Mouse (Mus musculus) intestine, postnatal 0 days (tissue): ENCODE results near the gene D11Wsu47e. TPM values are rescaled to one million over a fixed set of nuclear protein-coding genes. Genes with fewer than 3 reads are reported as not detected.

Experiments
- ATAC-seq: fragments of 200-750 bp; cut with Nextera tagmentation; 2 replicates; pipeline ENCODE4 v1.8.0; 2017; ENCODE audit warnings: mild to moderate bottlenecking, moderate TSS enrichment, moderate library complexity
- H3K27ac ChIP-seq: fragments of 300-500 bp; sonication (generic); 2 replicates; pipeline ENCODE4 v1.5.1; 2014; ENCODE audit warnings: mild to moderate bottlenecking, low read depth, low read length, moderate library complexity
- H3K27me3 ChIP-seq: fragments of 300-500 bp; sonication (generic); replicated peaks from 2 replicates; pipeline ENCODE4 v1.6.1; 2014; ENCODE audit warnings: low read length, mixed read lengths; ENCODE audit not compliant: control insufficient read depth, insufficient read depth
- H3K36me3 ChIP-seq: fragments of 300-500 bp; sonication (generic); 2 replicates; pipeline ENCODE4 v1.6.1; 2014; ENCODE audit warnings: mild to moderate bottlenecking, moderate library complexity; ENCODE audit not compliant: control insufficient read depth, insufficient read depth
- H3K4me1 ChIP-seq: fragments of 300-500 bp; sonication (generic); replicated peaks from 2 replicates; pipeline ENCODE4 v1.6.1; 2014; ENCODE audit warnings: antibody characterized with exemption, low read length, mixed read lengths; ENCODE audit not compliant: control insufficient read depth, insufficient read depth
- H3K4me2 ChIP-seq: fragments of 300-500 bp; sonication (generic); replicated peaks from 2 replicates; pipeline ENCODE4 v1.6.1; 2014; ENCODE audit warnings: low read depth, mild to moderate bottlenecking, moderate library complexity
- H3K4me3 ChIP-seq: fragments of 300-500 bp; sonication (generic); 2 replicates; pipeline ENCODE4 v1.5.1; 2014; ENCODE audit warnings: low read depth, low read length
- H3K9ac ChIP-seq: fragments of 300-500 bp; sonication (generic); 2 replicates; pipeline ENCODE4 v1.6.1; 2014; ENCODE audit warnings: mild to moderate bottlenecking, low read depth, low read length
- H3K9me3 ChIP-seq: fragments of 300-500 bp; sonication (generic); 2 replicates; pipeline ENCODE4 v1.6.1; 2016; ENCODE audit warnings: mixed run types; ENCODE audit not compliant: control insufficient read depth
- CTCF ChIP-seq: sonication (generic); IDR thresholded peaks from 2 replicates; pipeline ENCODE4 v1.5.1; 2016; ENCODE audit warnings: low read depth, mild to moderate bottlenecking, control low read depth, antibody characterized with exemption, moderate library complexity
- WGBS: fragments of 180-500 bp; shearing (Covaris S2); extraction: QIAGEN DNeasy Blood & Tissue Kit; methylation state at CpG from one replicate; pipeline ENCODE4 v1.1.7; 2014; 5-methylcytosine and 5-hydroxymethylcytosine counted together
- polyA plus RNA-seq: library from polyadenylated mRNA; unstranded; fragments of >200 nt; fragmentation: Nextera tagmentation; extraction: Ambion mirVana; gene quantifications from 2 replicates; pipeline ENCODE4 v1.2.1, GENCODE M21; 2015

D11Wsu47e gene
- polyA plus RNA-seq, 1 experiment from 2014 or later = 9.0 TPM

DNA sequence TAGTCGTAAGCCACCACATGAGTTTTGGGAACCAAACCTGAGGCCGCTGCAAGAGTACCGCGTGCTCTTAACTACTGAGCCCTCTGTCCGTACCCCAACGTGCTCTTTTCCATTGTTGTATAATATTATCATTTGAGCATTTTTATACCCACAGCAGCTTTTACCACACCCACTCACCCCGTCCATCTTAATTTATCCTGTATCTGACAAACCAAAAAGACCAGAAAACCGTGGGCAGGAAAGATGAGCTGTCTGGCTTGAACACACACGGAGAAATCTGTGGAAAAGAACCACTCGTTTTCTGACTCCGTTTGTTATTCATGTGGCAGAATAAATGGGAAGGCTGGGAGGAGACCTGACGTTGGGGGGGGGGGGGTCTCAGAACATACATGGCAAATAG, 6.3 kb downstream of the D11Wsu47e start:
- H3K27ac ChIP-seq = peak overlapping the region; percentile 57; the same call in 1 of the 2 replicates
- ATAC-seq = no peak
- TF ChIP-seq CTCF = no peak
- peaks cover 38% of the 10 kb centered on the region for H3K36me3 ChIP-seq
- H3K4me3 ChIP-seq = no peak overlapping the region
- no peaks in the 10 kb centered on the region for H3K9me3 ChIP-seq
- no peak overlapping the region for H3K4me2 ChIP-seq
- 88% methylated on average over 12 of the region's 12 CpGs for WGBS
- H3K27me3 ChIP-seq = no peaks in the 10 kb centered on the region
- H3K4me1 ChIP-seq = peaks cover 4% of the 10 kb centered on the region; the same call in 1 of the 2 replicates
- H3K9ac ChIP-seq = no peak overlapping the region

DNA sequence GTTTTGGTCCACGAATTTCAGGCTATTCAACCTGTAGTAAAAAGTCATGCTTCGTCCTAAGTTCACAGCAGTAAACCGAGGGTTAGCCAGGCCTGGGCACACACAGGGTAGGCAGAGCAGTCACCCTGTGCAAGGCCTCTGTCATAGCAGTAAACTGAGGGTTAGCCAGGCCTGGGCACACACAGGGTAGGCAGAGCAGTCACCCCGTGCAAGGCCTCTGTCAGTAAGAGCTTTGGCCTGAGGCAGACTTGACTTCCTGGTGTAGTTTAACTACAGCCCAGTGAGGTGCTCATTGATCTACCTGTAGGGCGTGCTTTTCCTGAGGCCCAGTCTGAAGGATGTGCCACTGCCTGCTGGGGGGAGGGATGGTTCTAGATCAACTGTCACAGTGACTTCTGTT, 7.1 kb downstream of the D11Wsu47e start:
- H3K4me3 ChIP-seq = no peak overlapping the region
- ATAC-seq = peak; percentile 95
- 38% methylated on average over 5 of the region's 5 CpGs for WGBS
- peak overlapping the region; percentile 27; the same call in 1 of the 2 replicates for H3K4me2 ChIP-seq
- no peak overlapping the region for H3K9ac ChIP-seq
- peaks cover 41% of the 10 kb centered on the region for H3K36me3 ChIP-seq
- no peaks in the 10 kb centered on the region for H3K27me3 ChIP-seq
- H3K9me3 ChIP-seq = no peaks in the 10 kb centered on the region
- peaks cover 4% of the 10 kb centered on the region; the same call in 1 of the 2 replicates for H3K4me1 ChIP-seq
- peak overlapping the region; percentile 82 for H3K27ac ChIP-seq
- TF ChIP-seq CTCF = 0 out of 2 replicates have a peak, but pooled peaks have one; percentile 6

DNA sequence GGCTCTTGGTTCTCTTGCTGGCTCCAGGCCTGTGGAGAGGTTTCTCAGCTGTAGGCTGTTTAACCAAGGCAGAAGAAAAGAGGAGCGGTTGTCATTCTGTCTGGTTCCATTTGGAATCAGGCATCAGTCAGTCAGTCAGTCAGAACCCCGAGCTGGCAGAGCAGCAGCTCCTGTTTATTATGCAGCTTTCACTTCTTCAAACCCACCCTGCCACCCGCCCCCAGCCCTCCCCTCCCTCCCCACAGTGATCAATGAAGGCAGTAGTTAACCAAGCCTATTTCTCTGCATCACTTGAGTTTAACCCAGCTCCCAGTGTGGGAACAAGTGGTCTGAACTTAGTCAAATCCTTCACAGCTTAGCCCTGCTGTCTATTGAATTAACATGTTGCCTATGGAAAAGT, 7.6 kb downstream of the D11Wsu47e start:
- Histone ChIP-seq H3K9me3 (no peaks in the 10 kb centered on the region), H3K27me3 (no peaks in the 10 kb centered on the region), H3K4me2 (peak overlapping the region; percentile 27; the same call in 1 of the 2 replicates), H3K36me3 (peaks cover 45% of the 10 kb centered on the region), H3K4me3 (no peak overlapping the region), H3K27ac (peak overlapping the region; percentile 82), H3K4me1 (peaks cover 4% of the 10 kb centered on the region; the same call in 1 of the 2 replicates), H3K9ac (no peak overlapping the region)
- WGBS = 48% methylated on average over 3 of the region's 3 CpGs
- ATAC-seq = no peak
- no peak for TF ChIP-seq CTCF

DNA sequence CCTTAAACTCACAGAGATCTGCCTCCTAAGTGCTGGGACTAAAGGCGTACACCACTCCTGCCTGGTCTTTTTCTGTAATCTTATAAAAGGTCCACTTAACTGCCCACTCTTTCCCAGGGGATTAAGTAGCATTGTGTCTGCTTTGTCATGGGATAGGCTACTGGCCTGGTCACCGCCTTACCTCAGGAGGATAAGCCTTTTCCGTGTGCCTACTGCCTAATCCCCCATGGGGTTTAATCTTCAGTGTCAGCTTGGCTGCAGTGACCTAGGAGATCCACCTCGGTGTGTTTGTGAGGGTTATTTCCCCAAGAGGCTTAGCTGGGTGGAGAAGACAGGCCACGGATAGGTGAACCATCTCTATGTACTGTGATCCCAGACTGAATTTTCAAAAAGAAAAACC, 13.4 kb downstream of the D11Wsu47e start:
- Histone ChIP-seq H3K4me3 (no peak overlapping the region), H3K27ac (no peak overlapping the region), H3K27me3 (no peaks in the 10 kb centered on the region), H3K4me1 (no peaks in the 10 kb centered on the region), H3K4me2 (no peak overlapping the region), H3K9ac (no peak overlapping the region), H3K9me3 (no peaks in the 10 kb centered on the region), H3K36me3 (peaks cover 29% of the 10 kb centered on the region)
- no peak for TF ChIP-seq CTCF
- 78% methylated on average over 5 of the region's 5 CpGs for WGBS
- no peak for ATAC-seq

DNA sequence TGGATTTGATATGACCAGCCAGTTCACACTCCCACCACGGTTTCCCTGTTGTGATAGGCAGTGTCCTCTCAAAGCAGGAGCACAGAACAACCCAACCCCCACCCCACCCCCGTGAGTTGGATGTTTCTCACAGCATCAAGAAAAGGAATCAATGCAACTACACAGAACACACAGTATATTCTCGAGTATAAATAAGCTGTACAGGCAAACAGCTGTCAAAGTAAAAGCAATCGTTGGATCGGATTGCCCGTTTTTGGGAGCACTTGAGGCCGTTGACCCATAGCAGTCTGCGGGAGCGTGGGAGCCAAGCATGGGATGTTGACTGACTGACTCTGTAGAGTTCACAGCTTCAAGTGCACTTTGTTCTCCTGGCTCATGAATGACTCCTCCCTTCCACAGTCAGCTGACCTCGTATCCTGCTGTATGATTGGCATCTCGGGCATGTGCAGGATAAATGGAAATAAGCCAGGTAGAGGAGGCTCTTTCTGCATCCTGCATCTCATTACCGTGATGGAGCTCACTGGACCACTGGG, 13.9 kb downstream of the D11Wsu47e start:
- ATAC-seq = peak; percentile 83
- Histone ChIP-seq H3K4me2 (no peak overlapping the region), H3K9me3 (no peaks in the 10 kb centered on the region), H3K27me3 (no peaks in the 10 kb centered on the region), H3K4me3 (no peak overlapping the region), H3K4me1 (no peaks in the 10 kb centered on the region), H3K27ac (no peak overlapping the region), H3K9ac (no peak overlapping the region), H3K36me3 (peaks cover 27% of the 10 kb centered on the region)
- WGBS = 49% methylated on average over 12 of the region's 12 CpGs
- no peak for TF ChIP-seq CTCF

DNA sequence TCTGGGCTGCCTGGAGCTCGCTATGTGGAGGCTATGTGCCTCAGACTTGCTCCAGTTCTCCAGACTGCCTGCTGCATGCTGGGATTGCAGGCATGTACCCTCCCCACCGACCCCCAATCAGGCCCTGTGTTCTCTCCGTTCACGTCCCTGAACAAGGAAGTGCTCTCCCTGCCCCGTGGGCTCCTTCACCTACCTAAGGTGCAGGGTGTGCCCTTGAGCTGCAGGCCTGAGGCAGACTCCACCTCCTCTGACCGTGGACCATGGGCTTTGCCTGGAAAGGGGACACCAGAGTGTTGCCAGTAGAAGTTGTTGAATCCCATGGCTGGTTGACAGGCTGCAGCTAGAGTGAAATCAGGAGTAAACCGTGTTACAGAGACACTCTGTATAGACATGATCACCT, 15.4 kb downstream of the D11Wsu47e start:
- no peaks in the 10 kb centered on the region for H3K9me3 ChIP-seq
- no peaks in the 10 kb centered on the region for H3K4me1 ChIP-seq
- no peak overlapping the region for H3K4me2 ChIP-seq
- H3K9ac ChIP-seq = no peak overlapping the region
- H3K27me3 ChIP-seq = no peaks in the 10 kb centered on the region
- ATAC-seq = no peak
- no peak for TF ChIP-seq CTCF
- 59% methylated on average over 7 of the region's 7 CpGs for WGBS
- no peak overlapping the region for H3K27ac ChIP-seq
- H3K36me3 ChIP-seq = peaks cover 16% of the 10 kb centered on the region
- no peak overlapping the region for H3K4me3 ChIP-seq

DNA sequence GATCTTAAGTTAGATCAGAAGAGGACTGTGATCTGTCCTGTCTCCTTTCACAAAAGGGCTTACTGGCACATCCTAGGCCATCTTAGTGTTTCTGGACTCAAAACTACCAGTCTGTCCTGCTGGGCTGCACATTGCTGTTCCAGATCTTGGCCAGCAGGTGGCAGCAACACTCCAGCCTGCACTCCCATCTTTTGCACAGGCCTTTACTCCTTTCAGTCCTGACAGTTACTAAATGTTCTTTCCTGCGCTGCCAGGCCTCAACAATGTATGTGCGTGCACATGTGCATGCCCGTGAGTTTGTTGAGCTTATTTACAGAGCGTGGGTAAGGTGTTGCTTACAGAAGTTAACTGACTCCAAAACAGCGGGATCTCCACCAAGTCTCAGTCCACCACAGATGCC, 19.5 kb downstream of the D11Wsu47e start:
- no peak overlapping the region for H3K4me3 ChIP-seq
- H3K4me2 ChIP-seq = no peak overlapping the region
- no peak overlapping the region for H3K9ac ChIP-seq
- 30% methylated on average over 5 of the region's 5 CpGs for WGBS
- no peaks in the 10 kb centered on the region; the same call in 1 of the 2 replicates for H3K36me3 ChIP-seq
- H3K27me3 ChIP-seq = no peaks in the 10 kb centered on the region
- H3K4me1 ChIP-seq = no peaks in the 10 kb centered on the region
- TF ChIP-seq CTCF = peak; percentile 100
- H3K9me3 ChIP-seq = no peaks in the 10 kb centered on the region
- no peak overlapping the region for H3K27ac ChIP-seq
- peak; percentile 29; the same call in 1 of the 2 replicates for ATAC-seq
